Mouse (Mus musculus): Measurements from ENCODE around the gene Gm17324.
A peak's percentile ranks its signal among the peaks of the same experiment; 100 is the strongest.
"Not testable (repeated sequence)": the region's sequence is repeated elsewhere in the genome, so short reads cannot be mapped to it uniquely, and the experiment has no call there.

The Gm17324 gene

DNA sequence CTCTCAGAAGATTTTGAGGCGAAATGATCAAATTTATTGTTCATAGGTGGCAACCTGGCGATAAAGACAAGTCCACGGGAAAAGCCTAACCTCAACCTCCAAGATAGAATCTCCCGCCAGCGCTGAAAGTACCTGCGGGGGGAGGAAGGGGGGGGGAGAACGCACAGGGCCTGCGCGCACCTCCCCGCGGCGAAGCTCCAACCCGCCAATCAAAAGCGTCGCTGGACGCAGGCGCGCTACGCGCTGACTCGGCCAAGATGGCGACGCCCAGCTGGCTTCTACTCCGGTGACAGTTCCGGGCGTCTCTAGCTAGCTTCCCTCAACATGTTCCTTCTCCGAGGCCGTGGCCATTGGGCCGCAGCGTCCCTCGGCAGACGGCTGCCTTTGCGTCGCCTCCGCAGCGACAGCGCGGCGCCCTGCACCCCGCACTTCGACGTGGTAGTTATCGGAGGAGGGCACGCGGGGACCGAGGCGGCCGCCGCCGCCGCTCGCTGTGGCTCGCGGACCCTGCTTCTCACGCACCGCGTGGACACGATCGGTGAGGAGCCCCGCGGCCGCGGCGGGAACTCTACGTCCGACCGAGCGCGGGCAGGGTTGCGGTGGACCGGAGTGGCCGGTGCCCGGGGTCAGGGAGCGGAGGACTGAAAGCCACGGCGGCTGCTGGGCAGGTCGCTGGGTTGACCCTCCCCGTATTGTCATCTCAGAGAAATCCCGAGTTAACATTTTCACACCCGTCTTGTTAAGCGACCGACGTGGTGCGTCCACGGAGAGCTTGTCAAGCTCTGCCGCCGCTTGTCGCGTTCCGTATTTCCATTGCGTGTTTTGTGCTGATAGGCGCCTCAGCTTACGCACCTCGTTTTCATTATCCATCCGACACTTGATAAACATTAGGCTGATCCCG is at the start of gene Gm17324, which contains the start of gene Mto1:
TSS of gene Gm17324 (minus strand) at position 814 of the 901 bp plus-strand sequence.
TSS of gene Mto1 (plus strand) at position 236 of the 901 bp plus-strand sequence.
- peak; percentile 91 to 92 for DNase-seq (ENCODE audit: low spot score in 2 of 2)

DNA sequence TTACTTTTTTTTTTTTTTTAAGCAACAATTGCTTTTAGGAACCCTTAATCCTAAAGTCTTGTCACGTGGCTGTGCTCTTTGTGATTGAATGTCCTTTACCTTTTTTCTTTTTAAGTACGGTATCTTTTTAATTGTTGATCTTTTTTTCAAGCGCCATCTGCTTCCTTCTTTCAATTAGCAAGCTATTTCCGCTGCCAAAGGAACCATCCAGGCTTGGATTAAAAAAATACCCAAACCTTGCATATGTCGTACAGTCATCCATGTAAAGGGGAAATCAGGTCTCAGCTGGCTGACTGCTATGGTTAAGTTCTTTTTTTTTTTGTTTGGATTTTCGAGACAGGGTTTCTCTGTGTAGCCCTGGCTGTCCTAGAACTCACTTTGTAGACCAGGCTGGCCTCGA is 44.6 kb upstream of the Gm17324 start:
- no peak for DNase-seq (ENCODE audit: low spot score in 2 of 2)

DNA sequence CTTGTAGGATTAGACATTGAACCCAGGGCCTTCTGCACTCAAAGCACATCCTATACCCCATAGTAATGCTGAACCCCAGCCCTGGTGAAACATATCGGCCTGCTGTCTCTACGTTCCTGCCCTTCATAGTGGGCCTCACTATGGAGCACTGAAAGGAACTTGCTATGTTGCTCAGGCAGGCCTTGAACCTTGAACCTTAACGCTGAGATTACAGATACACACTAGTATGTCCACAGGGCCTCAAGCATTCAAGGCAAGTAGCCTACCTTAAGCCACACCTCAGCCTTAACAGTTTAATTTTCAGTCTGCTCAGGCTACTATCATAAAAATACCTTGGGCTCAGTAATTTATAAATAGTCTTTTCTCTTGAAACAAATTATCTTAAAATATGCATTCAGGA is 43.7 kb upstream of the Gm17324 start:
- DNase-seq (ENCODE audit: low spot score in 2 of 2) = no peak

DNA sequence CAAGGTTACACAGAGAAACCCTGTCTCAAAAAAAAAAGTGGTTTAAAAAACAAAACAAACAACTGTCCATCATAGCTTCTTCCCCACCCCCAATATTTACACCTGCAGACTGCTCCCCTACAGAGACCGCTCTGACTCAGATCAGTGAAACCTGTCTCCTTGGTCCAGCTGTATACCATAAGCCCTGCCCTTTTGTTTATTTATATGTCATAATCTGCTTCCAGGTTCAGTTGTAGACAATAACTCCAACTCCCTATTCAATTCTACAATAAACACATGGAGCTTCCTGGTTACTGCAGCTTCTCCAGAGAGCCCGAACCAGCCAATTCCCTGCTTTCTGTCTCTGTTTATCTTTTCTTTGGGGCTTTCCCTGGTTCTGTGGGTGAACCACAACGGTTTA is 42.6 kb upstream of the Gm17324 start:
- DNase-seq (ENCODE audit: low spot score in 2 of 2) = no peak

DNA sequence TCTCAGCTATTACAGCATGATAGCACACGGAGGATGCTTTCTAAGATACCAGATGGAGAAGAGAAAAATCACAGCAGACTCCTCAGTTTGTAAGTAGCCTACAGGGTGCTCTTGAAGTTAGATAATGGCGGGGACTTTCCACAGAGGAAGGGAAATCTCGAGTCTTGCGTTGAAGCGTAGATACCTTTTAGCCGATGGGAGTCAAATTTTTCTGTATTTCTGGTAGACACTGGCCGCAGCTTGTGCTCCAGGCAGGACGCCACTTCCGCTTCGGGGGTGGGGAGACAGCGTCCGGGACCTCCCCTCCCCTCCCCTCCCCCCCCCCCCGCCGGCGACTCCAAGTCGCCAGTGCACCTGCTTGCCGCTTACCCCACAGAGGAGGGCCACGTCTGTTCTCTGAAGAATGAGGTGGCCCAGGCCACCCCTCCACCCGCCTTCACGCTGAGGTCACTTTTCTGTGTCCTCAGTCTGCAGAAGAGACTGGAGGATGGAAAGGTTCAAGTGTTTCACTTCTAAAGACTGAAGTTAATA is 40.4 kb upstream of the Gm17324 start, which contains the start of gene Eef1a1:
TSS of gene Eef1a1 (minus strand) at position 262 of the 531 bp plus-strand sequence.
- DNase-seq (ENCODE audit: low spot score in 2 of 2) = peak; percentile 16 to 65

DNA sequence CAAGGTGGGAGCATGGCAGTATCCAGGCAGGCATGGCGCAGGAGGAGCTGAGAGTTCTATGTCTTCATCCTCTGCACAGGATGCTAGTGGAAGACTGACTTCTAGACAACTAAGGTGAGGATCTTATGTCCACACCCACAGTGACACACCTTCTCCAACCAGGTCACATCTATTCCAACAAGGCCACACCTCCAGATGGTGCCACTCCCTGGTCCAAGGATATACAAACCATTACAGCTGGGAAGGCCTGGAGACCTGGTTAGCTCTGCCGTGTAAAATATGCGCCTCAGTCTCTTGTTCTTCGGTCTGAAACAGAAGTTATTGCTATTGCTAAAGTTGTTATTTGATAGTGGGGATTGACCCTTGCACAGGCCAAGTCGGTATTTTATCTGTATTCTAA is 39.4 kb upstream of the Gm17324 start:
- not testable (repeated sequence) for DNase-seq (ENCODE audit: low spot score in 2 of 2)

DNA sequence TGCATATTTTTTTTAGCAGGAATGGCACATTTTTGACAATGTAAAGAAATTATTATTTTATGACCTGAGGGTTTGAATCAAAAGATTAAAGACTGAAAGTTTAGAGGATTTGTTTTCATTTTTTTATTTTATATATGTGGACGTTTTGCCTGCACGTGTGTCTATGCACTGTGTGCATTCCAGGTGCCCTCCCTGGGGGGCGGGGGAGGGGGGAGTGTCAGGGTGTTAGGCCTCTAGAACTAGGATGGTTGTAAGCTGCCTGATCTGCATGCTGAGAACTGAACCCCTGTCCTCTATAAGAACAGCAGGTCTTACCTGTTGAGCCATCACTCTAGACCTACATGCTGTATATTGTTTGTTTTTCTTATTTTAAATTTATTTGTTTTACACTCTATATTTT is 36.1 kb upstream of the Gm17324 start:
- DNase-seq (ENCODE audit: low spot score in 2 of 2) = no peak

DNA sequence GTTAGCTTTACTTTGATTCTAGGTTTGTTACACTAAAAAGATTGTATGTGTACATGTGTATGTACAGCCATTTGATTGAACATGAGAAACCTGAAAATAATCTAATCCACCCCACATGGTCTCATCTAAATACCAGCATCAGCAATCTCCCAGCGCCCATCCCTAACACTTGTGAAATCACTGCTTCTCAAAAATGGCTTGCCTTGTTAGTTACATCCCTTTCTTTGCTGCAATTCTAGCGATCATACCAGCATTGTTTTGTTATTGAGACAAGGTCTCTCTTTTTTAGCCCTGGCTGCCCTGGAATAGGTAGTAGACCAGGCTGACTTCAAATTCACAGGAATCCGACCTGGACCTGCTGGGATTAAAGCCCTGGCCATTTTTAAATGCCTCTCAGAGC is 33.8 kb upstream of the Gm17324 start:
- no peak for DNase-seq (ENCODE audit: low spot score in 2 of 2)

DNA sequence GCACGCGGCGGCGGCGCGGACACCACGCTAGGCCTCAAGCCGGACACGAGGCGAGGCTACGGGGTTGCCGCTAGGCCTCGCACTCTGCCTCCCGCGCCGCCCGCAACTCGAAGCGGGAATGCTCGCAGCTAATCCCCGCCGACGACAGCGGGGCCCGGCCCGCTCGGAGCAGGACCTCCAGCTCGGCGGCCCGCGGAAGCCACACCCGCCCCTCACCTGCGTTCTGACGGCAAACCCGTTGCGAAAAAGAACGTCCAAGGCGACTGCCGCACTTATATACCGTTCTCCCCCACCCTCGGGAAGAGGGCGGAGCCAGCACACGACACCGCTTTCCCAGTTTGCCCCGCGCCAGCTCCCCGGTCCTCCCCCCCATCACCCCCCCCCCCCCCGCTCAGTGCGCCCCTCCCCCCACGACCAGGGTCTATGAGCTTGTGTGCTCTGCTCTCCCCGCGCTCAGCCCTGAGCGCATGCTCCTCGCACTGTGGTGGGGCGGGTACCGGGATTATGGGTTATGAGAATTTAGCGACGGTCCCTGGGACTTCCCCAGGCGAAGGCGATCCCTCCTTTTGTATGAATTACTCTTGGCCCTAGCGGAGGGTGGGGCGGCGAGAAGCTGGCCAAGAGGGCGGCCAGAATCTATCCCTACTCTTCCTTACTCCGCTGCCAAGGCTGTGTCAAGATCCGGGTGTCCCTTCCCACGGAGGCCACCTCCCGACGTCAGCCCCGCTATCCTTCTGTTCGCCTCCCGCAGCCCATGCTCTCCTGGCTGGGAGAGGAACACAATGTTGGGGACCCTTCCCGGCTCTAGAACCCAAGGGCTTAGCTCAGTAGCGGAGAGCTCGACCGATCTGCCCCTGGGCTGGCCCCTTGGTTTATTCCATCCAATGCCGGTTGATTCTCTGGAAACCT is 33.1 kb upstream of the Gm17324 start:
- DNase-seq (ENCODE audit: low spot score in 2 of 2) = peak; percentile 93

DNA sequence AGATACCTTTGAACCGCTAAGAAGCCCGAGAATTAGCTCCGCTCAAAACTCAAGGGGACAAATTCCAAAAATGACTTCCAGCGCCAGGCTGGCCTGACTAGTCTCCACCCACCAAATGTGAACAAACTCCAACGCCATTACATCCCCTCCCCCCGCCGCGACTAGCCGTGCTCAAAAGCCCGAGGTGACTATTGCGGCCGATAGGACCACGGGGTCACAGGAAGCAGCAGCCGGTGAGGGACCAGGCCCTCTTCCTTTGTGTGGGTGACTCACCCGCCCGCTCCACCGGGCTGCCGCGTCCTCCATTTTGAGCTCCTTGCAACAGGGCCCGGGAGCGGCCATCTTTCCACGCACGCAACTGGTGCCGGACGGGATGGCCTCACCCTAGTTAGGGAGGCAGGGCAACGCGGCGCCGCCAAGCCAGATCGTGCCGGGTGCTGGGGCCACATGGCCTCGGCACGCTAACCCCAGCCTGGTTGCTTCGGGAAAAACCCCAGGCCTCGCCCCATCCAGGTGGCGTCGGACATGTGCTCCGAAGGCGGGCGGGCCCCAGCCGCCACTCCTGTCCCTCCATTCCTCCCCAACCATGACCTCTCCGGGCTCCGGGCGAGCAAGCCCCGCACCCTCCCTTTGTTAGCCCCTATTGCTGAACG is 32.2 kb upstream of the Gm17324 start:
- DNase-seq (ENCODE audit: low spot score in 2 of 2) = peak; percentile 77 to 85

DNA sequence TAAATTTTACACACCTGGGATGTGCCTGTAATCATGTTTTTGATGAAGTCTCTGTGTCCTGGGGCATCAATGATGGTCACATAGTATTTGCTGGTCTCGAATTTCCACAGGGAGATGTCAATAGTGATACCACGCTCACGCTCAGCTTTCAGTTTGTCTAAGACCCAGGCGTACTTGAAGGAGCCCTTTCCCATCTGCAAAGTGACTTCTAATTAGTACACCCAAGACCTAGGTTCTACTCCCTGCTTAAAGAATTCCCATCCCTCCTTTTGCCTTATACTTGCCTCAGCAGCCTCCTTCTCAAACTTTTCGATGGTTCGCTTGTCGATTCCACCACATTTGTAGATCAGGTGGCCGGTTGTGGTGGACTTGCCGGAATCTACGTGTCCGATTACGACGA is 31.6 kb upstream of the Gm17324 start:
- not testable (repeated sequence) for DNase-seq (ENCODE audit: low spot score in 2 of 2)

DNA sequence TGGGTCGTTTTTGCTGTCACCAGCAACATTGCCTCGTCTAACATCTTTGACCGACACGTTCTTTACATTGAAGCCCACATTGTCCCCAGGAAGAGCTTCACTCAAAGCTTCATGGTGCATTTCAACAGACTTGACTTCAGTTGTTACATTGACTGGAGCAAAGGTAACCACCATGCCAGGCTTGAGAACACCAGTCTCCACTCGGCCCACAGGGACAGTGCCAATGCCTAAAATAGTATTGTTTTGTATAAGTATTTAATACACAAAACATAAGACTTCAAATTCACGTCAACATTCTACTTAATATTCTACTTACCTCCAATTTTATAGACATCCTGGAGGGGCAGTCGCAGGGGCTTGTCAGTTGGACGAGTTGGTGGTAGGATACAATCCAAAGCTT is 30.7 kb upstream of the Gm17324 start:
- not testable (repeated sequence) for DNase-seq (ENCODE audit: low spot score in 2 of 2)

DNA sequence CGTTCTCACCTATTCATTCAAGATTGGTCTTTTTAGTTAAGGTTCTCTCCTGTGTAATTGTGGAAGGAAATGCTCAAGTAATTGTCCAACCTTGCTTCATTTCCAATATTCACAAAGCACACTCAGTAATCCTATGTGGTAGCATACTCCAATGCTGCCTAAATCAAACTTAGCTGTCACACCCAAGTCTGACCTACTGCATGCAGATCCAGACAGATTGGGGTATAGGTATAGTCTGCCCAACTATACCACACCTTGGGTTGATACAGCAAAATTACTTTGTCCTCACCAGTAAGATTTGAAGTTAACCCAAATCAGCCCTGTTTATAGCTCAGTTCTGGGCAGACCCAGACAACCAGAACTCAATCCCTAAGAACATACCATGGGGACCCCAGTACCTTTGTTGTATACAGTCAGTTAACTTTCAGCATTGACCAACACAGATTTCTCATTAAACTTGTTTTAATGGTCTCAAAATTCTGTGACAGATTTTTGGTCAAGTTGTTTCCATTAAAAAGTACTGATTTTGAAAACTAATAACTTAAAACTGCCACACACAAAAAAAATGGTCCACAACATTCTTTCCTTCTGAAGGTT is 29.5 kb upstream of the Gm17324 start:
- DNase-seq (ENCODE audit: low spot score in 2 of 2) = not testable (repeated sequence)

DNA sequence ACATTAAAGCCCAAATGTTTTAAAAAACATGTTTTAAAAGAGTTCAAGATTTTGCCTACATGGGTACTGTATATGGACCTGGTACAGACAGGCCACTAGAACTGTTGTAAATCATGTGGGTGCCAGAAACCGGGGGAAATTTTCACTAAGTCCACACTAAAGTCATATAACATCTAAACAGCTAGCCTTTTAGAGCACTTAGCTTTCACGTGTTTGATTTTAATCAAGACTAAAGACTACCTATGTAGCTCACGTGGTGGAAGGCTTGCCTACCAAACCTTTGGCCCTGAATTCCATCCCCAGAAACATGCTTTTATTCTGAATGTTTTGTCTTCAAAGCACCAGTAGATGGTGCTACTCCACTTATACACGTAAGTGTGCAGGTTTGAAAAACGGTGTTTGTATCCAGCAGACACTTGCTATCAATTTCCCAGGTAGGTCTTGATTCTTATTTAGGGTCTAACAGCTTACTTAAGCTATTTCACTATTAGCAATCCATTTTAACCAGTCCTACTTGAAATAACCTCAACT is 28.5 kb upstream of the Gm17324 start:
- DNase-seq (ENCODE audit: low spot score in 2 of 2) = no peak

DNA sequence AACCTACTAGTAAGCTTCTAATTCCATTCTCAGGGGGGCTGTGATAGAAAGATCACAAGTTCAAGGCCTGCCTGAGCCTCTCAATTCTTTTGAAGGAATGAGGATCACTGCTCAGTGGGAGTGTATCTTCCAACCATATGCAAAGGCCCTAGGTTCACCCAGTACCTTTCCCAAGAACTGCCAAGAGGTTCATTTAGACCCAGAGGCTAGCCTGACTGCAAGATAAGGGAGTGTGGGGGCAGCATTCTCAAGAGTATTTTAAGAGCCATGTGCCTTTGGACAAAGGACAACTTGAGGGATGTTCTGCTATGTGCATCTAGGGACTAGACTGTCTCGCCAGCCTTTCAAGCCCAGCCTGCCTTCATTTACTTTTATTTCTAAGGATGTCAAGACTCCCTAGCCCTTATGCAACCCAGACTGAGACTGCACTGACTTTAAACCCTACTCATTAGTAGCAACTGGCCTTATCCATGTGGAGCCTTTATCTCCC is 28.0 kb upstream of the Gm17324 start:
- no peak for DNase-seq (ENCODE audit: low spot score in 2 of 2)

DNA sequence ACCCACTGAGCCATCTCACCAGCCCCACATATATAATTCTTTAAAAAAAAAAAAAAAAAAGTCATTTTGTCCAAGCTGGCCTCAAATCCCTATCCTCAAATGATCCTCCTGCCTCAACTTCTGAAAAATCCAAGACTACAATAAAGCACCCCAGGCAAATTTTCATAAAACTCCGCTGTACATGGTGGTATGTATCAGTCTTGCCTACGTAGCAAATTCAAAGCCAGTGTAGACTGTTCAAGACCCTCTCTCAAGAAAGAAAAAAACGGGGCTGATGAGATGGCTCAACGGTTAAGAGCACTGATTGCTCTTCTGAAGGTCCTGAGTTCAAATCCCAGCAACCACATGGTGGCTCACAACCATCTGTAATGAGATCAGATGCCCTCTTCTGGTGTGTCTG is 27.3 kb upstream of the Gm17324 start:
- no peak for DNase-seq (ENCODE audit: low spot score in 2 of 2)

DNA sequence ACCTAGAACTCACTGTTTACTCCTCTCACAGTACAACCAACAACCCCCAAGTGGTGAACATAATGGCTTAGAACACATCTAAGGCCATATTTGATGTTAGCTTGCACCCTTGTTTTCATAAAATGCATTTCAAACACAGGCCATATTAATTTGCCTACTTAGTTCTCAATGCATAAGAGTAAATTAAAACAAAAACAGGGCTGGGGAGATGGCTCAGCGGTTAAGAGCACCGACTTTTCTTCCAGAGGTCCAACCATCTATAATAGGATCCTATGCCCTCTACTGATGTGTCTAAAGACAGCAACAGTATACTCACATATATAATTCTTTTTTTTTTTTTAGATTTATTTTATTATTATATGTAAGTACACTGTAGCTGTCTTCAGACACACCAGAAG is 26.8 kb upstream of the Gm17324 start:
- DNase-seq (ENCODE audit: low spot score in 2 of 2) = no peak

DNA sequence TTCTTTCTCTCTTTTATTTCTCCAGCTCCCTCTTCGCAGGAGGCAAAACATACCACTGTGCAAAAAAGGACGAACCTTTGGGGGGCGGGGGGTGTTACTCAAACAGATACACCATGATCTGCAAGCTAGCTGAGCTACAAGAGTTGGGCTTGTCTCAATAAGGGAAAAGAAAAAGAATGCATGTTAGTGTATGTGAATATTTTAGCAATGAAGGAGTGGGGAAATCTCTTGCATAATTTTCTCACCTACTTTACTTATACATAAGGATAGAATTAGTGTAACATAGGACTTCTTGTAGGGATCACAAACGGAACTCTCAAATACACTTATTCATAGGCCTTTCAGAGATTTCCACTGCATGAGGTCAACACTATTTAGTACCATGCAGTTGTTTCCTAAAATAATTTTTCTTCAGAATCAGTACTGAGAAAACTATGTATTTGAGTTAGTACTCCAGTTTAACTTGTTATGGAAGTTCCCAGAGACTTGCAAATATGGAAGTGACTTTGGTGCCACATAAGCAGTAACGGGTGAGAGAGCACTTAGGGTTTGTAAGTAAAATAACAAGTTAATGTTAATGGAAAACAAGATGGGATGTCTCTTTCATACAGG is 26.3 kb upstream of the Gm17324 start:
- DNase-seq (ENCODE audit: low spot score in 2 of 2) = no peak

DNA sequence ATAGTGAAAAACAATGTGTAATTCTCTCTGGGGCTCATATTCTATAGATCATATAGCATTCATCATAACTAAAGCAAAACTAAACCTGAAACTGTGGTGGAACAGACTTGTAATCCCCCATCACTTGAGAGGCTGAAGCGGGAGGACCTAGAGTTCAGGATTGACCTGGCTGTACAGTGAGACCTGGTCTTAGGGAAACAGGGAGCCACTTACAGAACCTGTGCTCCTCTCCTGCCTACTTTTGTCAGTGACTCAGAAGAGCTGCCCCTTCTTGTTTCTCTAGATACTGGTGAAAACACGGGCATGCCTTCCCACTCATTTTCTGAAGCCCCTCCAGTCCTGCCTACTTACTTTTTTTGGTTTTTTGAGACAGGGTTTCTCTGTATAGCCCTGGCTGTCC is 25.7 kb upstream of the Gm17324 start:
- DNase-seq (ENCODE audit: low spot score in 2 of 2) = no peak

DNA sequence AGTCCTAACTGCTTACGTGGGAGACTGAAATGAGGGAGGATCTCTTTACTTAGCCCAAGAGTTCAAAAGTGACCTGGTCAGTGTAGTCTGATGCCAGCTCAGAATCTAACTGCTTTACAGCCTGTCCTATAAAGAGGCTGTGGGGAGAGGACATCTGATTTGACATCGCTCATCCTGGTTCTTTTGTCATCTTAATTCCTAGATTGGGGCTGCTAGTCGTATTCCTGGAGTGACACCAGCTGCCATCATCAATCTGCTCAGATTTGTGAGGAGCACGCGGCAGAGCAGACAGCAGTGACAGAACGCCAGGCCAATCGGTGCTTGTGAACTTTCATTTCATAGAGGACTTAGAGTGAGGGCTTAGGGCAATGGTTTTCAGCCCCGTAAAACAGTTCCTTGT is 25.0 kb upstream of the Gm17324 start:
- no peak for DNase-seq (ENCODE audit: low spot score in 2 of 2)
